Mouse (Mus musculus) frontal cortex, adult (tissue): ENCODE measurements around the gene Rab34.

Experiments used
- ATAC-seq: cut with Nextera tagmentation; 2 replicates; pipeline ENCODE4 v1.9.2; 2017; ENCODE audit warnings: mild to moderate bottlenecking, moderate library complexity, mixed read lengths; ENCODE audit not compliant: low TSS enrichment

Rab34 gene

DNA sequence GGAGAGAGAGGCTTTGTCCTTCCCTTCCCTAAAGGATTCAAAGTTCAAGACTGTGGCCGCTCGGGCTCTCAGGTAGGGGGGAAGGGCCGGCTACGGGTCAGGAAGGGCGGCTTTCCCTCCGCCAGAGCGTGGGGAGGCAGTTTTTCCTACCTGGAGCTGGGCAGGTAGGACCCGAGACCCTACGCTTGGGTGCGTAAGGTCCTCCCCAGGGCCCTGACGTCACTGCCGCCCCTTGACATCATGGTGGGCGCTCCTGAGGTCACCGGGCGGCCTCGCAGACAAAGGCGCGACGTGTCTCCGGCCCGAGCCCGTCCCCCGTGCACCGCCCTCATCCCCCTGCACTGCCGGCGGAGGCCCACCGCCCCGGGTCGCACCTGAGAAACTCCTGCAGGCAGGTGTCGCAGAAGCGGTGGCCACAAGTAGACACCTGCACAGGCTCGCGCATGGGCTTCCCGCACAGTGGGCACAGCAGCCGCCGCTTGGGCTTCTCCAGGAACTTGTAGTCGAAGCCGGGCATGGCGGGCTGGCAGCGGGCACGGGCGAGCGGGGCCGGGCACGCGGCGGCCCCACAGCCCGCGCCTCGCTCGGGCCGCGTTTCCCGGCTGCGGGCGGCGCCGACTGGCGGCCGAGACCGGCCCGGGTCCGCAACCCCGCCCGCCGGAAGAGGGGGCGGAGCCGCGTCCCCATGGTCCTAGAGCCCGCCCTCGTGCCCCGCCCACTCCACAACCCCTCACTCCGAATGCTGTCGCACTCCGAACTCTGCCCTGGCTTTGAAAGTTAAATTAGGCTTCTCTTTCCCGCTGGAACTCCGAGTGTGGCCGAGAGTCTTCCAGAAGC lies 23.1 kb upstream of the Rab34 start, which contains the start of gene Traf4:
Gene Traf4, minus strand, starts transcription at position 666 of the 837 bp plus-strand sequence.
- peak; percentile 51 for ATAC-seq

DNA sequence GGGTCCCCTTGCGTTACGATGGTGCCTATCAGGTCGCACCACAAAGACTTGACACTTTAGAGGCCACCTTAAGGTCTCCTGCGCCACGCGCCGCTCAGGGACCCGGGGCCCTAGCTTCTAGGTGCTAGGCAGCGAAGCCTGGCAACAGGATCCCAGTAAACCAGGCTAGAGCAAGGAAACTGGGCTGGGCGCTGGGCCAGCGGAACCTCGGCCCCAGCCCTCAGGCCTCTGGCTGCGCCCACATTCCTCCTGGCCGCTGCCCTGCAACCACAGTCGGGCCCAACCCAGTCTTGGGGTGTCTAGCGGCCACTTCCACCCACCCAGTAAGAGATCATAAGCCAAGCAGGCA lies 22.5 kb upstream of the Rab34 start:
- 0 out of 2 replicates have a peak, but pooled peaks have one; percentile 9 for ATAC-seq

DNA sequence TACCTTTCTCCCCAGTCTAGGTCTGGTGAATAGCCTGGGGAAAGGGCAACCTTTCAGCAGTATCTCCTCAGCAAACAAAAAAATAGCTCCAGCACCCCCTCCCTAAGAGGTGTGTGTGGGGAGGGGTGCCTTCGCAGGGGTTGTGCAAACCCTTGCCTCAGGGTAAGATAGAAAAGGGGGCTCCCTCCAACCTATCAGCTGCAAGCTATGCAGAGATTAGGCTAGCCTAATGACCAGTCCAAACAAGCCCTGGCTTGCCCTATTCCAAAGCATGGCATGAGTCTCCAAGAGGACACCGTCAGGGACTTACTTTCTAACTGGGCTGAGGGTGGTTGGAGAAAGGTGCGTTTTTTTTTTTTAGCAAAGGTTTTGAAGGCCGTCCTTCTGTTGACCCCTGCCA lies 22.1 kb upstream of the Rab34 start:
- no peak for ATAC-seq

DNA sequence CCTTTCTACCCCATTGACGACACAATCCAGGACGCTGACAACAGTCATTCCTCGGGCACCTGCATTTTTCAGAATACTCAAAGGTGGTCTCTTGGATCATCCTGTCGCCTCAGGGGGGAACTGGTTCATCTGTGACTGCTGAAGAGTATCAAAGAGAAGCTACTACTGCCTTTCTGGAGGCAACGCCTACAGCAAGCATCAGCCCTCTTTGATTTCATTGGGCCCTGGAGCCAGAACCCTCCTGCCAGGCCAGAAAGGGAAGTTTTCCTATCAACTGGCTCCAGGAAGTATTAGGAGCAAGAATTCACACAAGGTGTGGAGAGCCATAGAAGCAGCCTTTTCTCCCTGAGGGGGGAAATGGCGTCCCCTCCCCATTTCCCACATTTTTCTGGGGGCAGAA lies 21.6 kb upstream of the Rab34 start:
- ATAC-seq: no peak

DNA sequence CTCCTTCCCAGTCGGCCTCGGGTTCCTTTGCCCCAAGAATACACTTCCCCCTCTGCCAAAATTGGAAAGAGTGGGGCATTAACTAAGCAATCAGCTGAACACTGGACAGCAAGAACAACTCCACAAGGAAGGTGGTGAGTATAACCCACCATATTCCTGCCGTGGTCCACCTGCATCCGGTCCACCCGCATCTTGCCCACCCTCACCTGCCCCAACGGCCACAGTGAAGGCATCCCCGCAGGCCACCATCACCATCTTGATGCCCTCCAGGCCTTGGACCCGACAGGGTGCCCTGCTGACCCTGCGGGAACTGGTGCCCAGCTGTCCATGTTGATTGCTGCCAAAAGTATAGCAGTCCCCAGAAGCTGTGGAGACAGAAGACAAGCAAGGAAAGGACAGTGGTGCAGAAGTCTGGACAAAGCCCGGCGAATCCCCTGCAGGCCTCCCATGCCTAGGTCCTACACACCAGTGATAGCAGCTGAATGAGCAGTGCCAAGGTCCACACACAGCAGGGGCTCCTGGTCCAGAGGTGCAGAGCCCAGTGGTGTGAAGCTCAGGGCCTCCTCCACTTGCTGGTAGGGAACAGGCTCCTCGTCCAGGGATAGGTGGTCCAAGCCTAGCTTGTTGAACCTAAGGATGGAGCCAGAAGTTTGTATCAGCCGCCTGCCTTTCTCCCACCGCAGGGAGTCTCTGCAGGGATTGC lies 20.8 kb upstream of the Rab34 start:
- ATAC-seq: no peak

DNA sequence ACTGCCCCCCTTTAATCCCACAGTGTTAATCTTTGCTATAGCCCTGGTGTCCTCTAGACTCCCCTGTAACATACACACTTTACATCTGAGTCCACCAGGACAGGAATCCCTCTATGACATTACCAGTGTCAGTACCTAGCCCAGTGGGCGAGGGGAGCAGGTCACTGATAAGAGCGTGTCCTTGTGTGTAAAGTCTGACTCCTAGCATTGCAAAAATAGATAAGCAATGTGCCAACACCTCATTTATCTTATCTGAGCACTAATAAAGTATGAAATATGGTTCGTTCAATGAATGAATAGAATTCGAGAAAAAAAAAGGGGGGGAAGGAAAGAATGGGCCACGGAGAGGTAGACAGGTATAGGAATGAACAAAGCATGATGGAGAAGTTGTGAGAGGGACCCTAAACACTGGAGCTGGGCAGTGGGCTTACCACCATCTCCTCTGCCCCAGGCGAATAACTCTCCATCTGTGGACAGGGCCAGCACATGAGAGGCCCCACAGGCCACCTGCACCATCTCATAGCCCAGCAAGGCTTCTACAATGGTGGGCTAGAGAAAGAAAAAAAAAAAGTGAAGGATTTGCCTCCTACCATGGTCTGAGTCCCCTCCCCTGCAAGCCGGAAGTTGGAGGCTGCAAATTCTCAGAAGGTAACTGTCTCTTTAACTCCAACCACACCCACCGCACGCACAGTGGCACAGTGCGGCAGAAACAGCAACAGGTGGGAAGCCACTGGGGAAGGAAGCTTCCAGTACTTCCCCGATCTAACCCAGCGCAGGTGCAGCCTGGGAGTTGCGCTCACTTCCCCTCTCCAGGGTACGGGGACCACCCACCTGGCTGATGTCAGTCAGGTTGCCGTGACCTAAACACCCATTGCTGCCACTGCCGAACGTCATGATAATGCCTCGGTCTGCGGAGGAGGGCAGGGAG lies 19.4 kb upstream of the Rab34 start:
- no peak for ATAC-seq

DNA sequence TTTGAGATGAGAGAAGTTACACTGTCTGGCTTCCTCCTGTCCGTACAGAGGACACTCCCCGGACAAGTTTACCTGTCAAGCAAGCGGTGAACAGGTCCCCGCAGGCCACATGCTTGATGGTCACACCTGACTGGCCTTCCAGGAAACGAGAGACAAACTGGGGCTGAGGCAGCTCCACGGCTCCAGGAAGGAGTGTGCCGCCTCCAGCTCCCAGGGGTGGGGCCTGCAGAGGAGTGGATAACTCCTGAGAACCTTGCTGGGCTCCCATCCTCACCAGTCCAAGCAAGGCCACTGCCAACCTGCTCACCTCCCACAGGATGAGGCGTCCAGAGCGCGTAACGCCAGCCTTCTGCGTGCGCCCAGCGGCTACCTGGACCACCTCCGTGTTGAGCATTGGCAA lies 17.9 kb upstream of the Rab34 start:
- ATAC-seq: no peak

DNA sequence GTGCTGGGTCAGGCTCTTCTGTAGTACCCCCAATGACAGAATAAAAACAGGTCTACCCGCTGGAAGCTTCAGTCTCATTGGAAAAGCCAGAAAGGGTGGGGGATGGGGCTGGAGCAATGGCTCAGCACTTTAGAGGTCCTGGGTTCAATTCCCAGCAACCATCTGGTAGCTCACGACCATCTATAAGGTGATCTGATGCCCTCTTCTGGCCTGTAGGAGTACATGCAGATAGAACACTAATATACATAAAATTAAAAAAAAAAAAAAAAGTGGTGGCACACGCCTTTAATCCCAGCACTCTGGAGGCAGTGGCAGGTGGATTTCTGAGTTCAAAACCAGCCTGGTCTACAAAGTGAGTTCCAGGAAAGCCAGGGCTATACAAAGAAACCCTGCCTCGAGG lies 16.9 kb upstream of the Rab34 start:
- ATAC-seq: no peak

DNA sequence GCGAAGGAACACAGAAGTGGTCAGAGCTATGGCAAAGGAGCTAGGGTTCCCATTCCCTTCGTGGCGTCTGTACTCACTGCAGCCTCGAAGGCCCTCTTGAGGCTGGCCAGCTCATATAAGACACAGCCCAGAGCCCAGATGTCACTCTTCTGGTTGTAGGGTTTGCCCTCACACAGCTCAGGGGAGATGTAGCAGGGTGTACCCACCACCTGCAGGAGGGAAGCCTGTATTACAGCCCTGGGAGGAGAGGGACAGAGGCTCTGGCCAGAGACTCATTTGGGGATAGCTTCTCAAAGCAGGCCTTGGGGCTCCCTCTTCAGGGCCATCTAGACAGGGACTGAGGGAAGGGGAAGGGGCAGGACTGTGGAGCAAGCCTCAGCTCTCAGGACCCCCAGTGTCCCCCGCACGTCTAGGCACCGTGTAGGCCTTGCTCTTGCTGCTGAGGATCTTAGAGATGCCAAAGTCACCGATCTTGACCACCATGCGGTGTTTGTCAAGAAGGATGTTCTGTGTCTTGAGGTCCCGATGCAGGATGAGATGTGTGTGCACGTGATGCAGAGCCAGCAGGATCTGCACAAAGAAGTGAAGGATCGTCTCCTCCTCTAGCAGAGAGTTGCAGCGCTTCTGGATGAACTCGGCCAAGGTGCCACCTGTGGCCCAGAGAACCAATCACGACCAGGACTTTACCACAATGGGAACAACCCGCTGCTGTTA lies 16.0 kb upstream of the Rab34 start:
- no peak for ATAC-seq

DNA sequence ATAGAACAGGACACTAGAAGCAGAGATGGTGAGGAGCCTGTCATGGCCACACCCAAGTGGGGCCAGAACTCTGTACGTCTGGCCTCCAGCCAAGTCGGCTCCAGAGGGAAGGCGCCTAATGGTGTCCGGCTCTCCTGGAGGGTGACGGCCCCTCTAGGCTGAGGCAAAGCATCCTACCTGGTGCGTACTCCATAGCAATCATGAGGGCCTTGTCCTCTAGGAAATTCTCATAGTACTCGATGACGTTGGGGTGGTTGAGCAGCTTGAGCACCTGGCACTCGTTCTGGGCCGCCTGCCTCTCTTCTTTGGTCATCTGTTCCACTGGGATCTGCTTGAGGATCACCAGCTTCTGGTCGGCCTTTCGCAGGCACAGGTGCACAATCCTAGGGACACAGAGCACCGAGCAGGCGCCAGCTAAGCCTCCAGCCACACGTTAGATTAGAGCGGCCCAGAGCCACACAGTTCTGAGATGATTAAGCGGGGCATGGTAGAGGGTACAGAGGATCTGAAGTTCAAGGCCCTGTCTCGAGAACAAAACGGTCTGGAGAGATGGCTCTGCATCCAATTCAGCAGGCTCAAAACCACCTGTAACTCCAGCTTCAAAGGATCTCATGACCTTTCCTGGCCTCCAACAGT lies 15.4 kb upstream of the Rab34 start:
- ATAC-seq: no peak

DNA sequence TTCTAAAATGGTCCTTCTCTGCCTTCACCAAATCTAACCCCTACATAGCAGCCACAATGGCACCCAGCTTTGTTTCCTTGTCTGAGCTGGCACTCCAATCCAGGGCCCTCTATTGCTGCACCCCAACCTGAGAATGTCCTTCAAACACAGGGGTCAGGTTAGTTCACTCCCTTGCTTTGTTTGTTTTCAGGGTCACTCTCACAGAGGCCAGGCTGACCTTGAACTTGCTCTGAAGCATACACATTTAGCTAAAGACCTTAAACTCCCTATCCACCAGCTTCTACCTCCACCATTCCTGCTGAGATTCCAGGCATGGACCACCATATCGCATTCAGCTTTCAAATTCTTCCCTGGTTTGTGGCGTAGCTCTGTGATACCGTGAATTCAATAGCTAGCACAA lies 13.7 kb upstream of the Rab34 start:
- ATAC-seq: no peak

DNA sequence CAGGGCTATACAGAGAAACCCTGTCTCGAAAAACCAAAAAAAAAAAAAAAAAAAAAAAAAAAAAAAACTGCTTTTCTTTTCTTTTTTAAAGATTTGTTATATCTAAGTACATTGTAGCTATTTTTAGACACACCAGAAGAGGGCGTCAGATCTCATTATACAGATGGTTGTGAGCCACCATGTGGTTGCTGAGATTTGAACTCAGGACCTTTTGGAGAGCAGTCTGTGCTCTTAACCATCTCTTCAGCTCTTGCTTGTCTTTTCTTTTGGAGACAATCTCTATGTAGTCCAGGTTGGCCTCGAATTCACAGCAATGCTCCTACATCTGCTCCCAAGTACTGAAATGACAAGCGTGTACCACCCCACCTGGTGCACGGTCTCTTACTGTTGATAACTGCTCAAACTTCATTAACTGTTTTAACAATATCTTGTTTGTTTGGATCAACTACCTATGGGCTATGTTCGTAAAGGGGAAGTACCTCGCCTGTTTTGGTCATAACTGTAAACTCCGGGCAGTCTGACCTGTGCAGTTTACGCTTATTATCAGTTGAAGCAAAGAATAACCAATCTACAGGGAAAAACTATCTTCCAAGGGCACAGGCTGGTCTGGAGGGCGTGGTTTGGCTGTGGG lies 12.3 kb upstream of the Rab34 start:
- no peak for ATAC-seq

DNA sequence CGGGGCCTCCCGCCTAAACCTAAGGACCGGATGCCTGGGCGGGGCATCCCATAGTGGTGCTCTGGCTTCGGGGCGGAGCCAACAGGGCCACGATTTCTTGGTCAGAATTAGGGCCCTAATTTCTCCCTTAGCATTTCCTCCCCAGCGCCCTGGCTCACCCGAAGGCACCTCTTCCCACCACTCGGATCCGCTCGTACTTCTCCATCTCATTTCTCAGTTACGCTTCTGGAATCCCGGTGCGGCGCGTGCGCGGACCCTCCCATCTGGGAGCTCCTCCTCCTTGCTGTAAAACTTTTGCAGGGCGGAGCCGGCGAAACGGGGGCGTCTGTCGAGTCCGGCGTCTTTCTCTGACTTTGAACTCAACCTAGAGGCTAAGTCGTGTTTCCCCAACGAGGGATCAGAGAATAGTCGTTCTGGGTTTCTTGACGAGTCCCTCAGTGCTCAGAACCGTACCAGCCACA lies 11.8 kb upstream of the Rab34 start, which contains the start of the genes Nek8 and Tlcd1:
Gene Nek8, minus strand, starts transcription at position 274 of the 461 bp plus-strand sequence.
Gene Tlcd1, plus strand, starts transcription at position 310 of the 461 bp plus-strand sequence.
- ATAC-seq: peak; percentile 48

DNA sequence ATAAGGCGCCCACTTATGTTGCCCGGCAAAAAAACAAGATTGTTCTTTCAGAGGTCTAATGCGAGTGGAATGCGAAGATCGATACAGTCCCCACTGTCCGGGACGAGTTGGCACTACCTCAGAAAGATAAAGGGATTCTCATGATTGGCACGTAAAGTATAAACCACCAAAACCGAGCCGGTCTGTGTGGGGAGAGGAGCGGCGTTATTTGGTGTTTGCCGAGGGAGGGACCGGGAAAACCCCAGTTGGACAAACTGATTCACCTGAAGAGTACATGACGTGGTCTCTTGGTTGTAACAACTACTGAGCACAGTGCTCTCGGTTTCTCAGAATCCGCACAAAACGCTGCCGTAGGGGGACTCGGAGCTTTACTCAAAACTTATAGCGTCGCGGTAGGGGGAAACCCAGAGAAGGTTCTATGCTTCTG lies 11.3 kb upstream of the Rab34 start:
- no peak for ATAC-seq

DNA sequence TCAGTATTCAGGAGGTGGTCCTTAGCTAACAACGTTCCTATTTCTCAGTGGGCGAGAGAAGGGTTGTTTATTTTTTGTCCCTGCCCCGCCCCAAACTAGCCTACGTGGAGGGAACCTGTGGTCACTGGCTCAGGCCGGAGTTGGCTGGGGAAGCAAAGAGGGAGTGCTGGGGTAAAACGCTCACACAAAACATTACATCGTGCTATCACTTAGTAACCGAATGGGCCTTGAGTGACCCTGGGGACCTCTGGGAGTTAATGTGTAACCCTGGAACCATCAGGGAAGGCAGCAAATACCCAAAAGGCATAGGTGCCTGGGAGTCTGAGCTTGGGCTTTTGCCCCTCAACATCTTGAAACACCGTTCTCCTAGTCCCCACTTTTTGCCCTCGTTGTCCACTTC lies 10.8 kb upstream of the Rab34 start:
- peak; percentile 1; the same call in 1 of the 2 replicates for ATAC-seq

DNA sequence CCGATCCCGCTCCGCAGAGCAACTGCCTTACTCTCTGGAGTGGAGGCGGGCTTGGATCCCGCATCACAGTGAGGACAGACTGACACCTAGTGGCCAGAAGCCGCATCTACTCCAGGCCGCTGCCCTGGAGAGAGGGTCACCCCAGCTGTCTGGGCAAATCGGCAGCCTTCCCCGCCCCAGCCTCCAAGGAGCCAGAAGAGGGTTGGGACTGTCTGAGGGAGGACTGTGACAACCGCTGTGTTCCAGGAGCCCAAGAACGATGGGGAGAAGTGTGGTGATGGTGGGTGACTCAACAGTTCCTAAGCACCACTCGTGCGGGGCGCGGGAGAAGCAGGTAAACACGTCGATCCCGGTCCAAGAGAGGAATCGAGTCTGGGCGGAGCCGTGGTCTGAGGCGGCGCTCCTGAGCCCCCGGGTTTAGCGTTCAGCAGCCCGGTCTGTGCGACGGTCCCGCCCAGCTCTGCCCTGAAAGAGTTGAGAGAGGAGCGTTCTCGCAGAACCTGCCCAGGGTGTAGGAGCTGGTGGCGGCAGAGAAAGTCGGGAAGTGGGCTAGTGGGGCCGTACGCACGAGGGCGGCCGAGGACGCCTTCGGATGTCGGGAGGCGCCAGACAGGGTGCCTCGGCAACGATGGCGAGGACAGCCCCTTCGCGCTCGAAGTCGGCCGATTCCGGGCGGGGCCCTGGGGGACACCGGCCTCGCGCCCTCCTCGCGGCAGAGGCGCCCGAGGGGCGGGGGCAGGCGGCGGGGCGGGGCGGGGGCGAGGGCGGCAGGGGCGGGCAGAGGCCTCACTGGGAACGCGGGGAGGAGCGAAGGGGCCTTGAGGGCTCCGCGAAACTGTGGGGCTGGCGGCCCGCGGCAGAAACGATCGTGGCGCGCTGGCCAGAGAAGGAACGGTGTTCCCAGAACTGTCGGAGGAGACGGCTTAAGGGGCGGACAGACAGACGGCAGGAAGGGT lies 10.0 kb upstream of the Rab34 start:
- peak; percentile 68 for ATAC-seq

DNA sequence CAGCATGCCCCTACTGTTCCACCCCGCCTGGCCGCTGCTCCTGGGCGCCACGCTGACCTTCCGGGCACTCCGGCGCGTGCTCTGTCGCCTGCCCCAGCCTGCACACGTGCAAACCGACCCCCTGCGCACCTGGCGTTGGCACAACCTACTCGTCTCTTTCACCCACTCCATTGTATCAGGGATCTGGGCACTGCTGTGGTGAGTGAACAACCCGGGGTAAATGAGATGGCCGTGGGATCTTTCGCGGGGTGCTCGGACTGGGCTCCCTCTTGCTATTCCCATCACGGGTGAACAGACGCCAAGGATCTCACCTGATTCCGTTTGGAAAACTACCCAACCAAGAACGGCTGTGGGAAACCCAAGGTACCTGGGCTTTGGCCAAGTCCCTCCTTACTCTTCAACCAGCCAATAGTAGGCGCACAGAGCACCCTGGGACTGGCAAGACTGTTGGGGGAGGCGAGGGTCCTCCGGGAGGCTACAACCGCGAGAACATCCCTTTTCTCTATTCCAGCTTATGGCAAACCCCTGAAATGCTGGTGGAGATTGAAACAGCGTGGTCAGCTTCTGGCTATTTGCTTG lies 9.3 kb upstream of the Rab34 start:
- no peak for ATAC-seq

DNA sequence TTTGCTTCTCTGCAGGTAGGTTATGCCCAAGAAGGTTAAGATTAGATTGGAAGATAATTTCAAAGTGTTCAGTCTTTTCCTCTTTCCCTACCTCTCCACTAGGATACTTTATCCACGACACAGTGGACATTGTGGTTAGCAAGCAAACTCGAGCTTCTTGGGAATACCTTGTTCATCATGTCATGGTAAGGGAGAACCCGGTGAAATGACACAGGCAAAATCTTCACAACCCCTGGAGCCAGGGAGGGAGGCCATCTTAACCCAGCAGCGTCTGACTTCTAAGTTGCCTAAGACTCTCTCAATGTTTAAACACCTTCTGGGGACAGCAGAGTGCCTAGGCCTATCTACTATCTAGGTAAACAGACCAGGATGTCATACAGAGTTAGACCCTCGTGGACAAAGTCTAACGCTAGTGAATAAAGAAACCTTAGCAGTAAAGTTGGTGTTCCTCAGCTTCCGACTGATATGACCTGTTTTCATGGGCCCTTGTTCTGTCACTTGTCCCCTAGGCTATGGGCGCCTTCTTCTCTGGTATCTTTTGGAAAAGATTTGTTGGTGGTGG lies 8.7 kb upstream of the Rab34 start:
- no peak for ATAC-seq
